Mouse (Mus musculus): Measurements from ENCODE around the gene Clec2h. TPM values are rescaled to one million over a fixed set of nuclear protein-coding genes. Genes with fewer than 3 reads are reported as not detected.
A peak's percentile ranks its signal among the peaks of the same experiment; 100 is the strongest.
"Not testable (repeated sequence)": the region's sequence is repeated elsewhere in the genome, so short reads cannot be mapped to it uniquely, and the experiment has no call there.

Clec2h gene
- not detected in 2 replicates for polyA plus RNA-seq (2016; fragmentation: Nextera tagmentation; extraction: Ambion mirVana)

DNA sequence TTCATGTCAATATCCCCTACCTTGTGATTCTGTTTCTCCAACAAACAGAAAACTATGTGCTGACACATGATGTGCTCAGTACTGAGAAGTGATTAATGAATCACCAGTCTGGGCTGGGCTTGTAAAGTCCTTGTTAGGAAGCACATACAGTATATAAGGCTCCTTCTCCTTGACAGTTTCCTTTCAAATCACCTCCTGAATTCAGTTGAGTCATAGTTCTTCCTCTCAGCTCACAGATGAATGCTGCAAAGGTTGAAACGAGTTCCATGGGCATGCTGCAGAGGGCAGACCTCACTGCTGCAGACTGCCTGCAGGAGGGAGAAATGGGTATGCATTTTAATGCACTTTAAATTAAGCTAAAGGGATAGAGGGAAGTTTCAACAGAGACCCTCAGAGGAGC is at the start of gene Clec2h:
Gene Clec2h (plus strand): TSS at position 180 of the 400 bp plus-strand sequence.
- Histone ChIP-seq H3K4me1 (no peaks in the 10 kb centered on the region), H3K4me3 (no peak within 1 kb of the TSS), H3K4me2 (replicated peaks) (no peak within 1 kb of the TSS), H3K36me3 (no peaks in the 10 kb centered on the region), H3K9ac (no peak within 1 kb of the TSS), H3K27ac (no peak within 1 kb of the TSS), H3K9me3 (no peaks in the 10 kb centered on the region), H3K27me3 (replicated peaks) (no peaks in the 10 kb centered on the region)
- no peak for ATAC-seq (ENCODE audit: low FRiP score, low read depth)
- WGBS = 16% methylated on average over 1 of the region's 1 CpGs

GRCm38 (mm10) chr6:128622733-128623132 is 39.5 kb upstream of the Clec2h start:
- H3K9ac ChIP-seq = no peak overlapping the region
- no peak overlapping the region for H3K27ac ChIP-seq
- 65% methylated on average over 2 of the region's 2 CpGs for WGBS
- no peaks in the 10 kb centered on the region for H3K9me3 ChIP-seq
- ATAC-seq (ENCODE audit: low FRiP score, low read depth) = no peak
- no peak overlapping the region for H3K4me2 ChIP-seq (replicated peaks)
- H3K4me3 ChIP-seq = no peak overlapping the region
- no peaks in the 10 kb centered on the region for H3K4me1 ChIP-seq
- H3K27me3 ChIP-seq (replicated peaks) = no peaks in the 10 kb centered on the region
- no peaks in the 10 kb centered on the region for H3K36me3 ChIP-seq

- H3K9ac ChIP-seq; H3K4me1 ChIP-seq; H3K4me3 ChIP-seq; H3K27me3 ChIP-seq (replicated peaks); H3K9me3 ChIP-seq; H3K27ac ChIP-seq; ATAC-seq (ENCODE audit: low FRiP score, low read depth); H3K36me3 ChIP-seq; H3K4me2 ChIP-seq (replicated peaks): not testable (repeated sequence)
- 96% methylated on average over 5 of the region's 5 CpGs for WGBS
Observed at GRCm38 (mm10) chr6:128623433-128623832, 38.8 kb upstream of the Clec2h start, which contains the start of gene Klrb1a. Klrb1a (minus strand) TSS chr6:128623533.

DNA sequence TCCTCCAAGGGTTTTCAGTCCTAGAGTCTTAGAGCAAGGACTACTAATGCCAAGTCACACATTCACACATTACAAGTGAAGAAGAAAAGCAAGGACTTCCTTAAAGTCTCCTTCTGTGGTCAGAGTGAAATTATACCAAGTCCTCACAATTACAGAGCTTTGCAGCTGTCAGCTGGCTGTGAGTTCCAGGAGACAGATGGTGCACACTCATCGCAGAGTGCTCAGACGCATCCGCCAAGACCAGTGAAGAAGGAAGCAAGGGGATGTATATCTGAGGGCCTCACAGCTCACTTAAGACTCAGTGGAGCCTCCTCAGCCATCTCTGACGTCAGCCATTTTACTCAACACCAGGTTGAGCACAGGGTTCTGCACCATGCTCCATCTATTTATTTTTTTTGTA is 37.8 kb upstream of the Clec2h start:
- no peak overlapping the region for H3K9ac ChIP-seq
- no peak for ATAC-seq (ENCODE audit: low FRiP score, low read depth)
- H3K27ac ChIP-seq = no peak overlapping the region
- H3K27me3 ChIP-seq (replicated peaks) = no peaks in the 10 kb centered on the region
- H3K4me2 ChIP-seq (replicated peaks) = no peak overlapping the region
- no peaks in the 10 kb centered on the region for H3K4me1 ChIP-seq
- no peaks in the 10 kb centered on the region for H3K9me3 ChIP-seq
- no peak overlapping the region for H3K4me3 ChIP-seq
- 90% methylated on average over 4 of the region's 4 CpGs for WGBS
- H3K36me3 ChIP-seq = no peaks in the 10 kb centered on the region

DNA sequence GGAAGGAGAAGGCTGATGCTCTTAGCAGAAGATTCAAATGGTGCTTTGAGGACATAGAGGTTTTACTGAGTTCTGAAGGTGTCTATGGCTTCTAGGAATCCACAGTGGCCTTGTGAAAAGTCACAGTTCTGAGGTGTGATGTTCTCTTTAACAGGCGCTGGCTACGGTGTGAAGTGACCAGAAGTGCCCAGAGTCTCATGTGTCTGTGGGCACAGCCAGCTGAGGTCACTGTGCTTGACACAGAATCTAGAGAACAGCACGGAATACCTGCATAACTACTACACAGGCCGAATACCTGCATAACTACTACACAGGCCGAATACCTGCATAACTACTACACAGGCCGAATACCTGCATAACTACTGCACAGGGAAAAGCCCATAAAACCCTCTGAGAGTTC is 36.9 kb upstream of the Clec2h start:
- 91% methylated on average over 6 of the region's 6 CpGs for WGBS
- H3K4me3 ChIP-seq; H3K4me1 ChIP-seq; ATAC-seq (ENCODE audit: low FRiP score, low read depth); H3K27me3 ChIP-seq (replicated peaks); H3K9ac ChIP-seq; H3K9me3 ChIP-seq; H3K4me2 ChIP-seq (replicated peaks); H3K27ac ChIP-seq; H3K36me3 ChIP-seq: not testable (repeated sequence)

GRCm38 (mm10) chr6:128629771-128630739 is 32.1 kb upstream of the Clec2h start:
- not testable (repeated sequence) for H3K9me3 ChIP-seq; H3K4me3 ChIP-seq; H3K4me2 ChIP-seq (replicated peaks); H3K4me1 ChIP-seq; H3K36me3 ChIP-seq; H3K9ac ChIP-seq; H3K27me3 ChIP-seq (replicated peaks); H3K27ac ChIP-seq
- ATAC-seq (ENCODE audit: low FRiP score, low read depth) = peak; percentile 90
- WGBS = 56% methylated on average over 13 of the region's 13 CpGs

DNA sequence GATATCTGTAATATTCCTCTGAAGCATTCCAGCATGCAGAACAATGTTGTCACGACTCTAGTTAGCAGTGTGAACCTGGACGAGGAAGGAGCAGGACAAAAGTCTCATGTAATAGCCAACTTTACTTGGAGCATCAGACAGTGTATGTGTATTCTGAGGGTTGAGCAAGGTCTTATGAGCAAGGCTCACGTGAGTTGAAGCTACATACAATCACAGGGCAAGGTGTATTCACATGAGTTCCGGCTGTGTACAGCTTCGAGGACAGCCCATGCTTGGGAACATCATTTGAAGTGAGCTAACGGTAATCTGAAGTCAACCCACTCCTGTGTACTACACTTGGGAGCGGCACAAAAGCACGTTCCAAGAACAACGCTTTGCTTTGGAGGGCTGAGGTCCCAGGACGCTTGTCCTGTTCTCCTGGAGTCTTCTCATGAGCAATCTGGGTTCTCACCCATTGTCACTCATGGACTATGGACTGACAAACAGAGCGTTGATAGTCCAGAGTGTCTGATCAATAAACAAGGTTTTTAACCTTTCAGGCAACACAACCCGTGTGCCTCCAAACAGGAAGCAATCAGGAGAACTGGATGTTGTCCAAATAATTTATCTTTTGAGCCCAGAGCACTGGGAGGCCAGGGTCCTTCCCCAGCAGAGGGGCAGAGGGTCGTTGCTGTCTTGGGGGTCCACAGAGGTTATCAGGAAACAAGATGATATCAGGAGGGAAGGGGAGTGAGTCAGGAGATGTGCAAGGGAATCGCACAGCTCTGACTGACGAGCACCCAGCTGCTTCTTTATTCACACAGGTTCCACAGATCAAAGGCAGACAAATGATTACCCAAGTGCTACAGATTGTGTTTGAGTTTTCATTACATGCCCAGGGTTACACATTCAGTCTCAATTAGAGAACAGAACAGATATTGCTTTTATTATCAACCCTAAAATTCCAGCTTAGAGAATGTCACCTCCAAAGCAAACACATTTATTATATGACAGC is 31.0 kb upstream of the Clec2h start:
- not testable (repeated sequence) for H3K27me3 ChIP-seq (replicated peaks); H3K9ac ChIP-seq; H3K4me1 ChIP-seq; H3K4me2 ChIP-seq (replicated peaks); H3K9me3 ChIP-seq; H3K4me3 ChIP-seq; ATAC-seq (ENCODE audit: low FRiP score, low read depth); H3K27ac ChIP-seq; H3K36me3 ChIP-seq
- WGBS = 85% methylated on average over 15 of the region's 15 CpGs

- WGBS = 88% methylated on average over 1 of the region's 1 CpGs
- no peak for ATAC-seq (ENCODE audit: low FRiP score, low read depth)
- H3K27me3 ChIP-seq (replicated peaks) = no peaks in the 10 kb centered on the region
Observed at GRCm38 (mm10) chr6:128640673-128641072, 21.5 kb upstream of the Clec2h start.

GRCm38 (mm10) chr6:128641116-128641716 is 21.0 kb upstream of the Clec2h start:
- Histone ChIP-seq H3K9ac (no peak overlapping the region), H3K9me3 (no peaks in the 10 kb centered on the region), H3K4me3 (no peak overlapping the region), H3K27ac (no peak overlapping the region), H3K4me1 (no peaks in the 10 kb centered on the region), H3K36me3 (no peaks in the 10 kb centered on the region), H3K27me3 (replicated peaks) (no peaks in the 10 kb centered on the region), H3K4me2 (replicated peaks) (no peak overlapping the region)
- 85% methylated on average over 2 of the region's 2 CpGs for WGBS
- no peak for ATAC-seq (ENCODE audit: low FRiP score, low read depth)

More at GRCm38 (mm10) chr6:128640673-128641072, 21.5 kb upstream of the Clec2h start:
- Histone ChIP-seq H3K4me3 (no peak overlapping the region), H3K36me3 (no peaks in the 10 kb centered on the region), H3K27ac (no peak overlapping the region), H3K9ac (no peak overlapping the region), H3K4me1 (no peaks in the 10 kb centered on the region), H3K4me2 (replicated peaks) (no peak overlapping the region), H3K9me3 (no peaks in the 10 kb centered on the region)

DNA sequence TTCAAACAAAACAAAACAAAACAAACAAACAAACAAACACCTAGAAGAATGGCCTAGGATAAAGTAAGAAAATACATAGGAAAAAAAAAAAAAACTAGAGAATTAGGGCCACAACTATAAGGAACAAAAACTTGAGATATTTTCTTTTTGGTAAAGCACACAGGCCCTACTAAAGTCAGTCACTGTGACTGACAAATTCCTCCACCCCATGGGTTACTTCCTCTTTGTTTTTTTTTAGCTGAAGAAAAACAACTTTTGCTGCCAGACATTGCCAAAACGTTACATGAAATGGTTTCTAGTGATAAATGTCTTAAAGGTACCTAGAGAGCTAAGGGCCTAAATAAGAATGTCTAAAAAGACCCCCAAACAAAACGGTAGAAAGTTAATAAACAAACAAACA is 18.2 kb upstream of the Clec2h start:
- no peak overlapping the region for H3K9ac ChIP-seq
- WGBS = 63% methylated on average over 2 of the region's 2 CpGs
- H3K36me3 ChIP-seq = no peaks in the 10 kb centered on the region

DNA sequence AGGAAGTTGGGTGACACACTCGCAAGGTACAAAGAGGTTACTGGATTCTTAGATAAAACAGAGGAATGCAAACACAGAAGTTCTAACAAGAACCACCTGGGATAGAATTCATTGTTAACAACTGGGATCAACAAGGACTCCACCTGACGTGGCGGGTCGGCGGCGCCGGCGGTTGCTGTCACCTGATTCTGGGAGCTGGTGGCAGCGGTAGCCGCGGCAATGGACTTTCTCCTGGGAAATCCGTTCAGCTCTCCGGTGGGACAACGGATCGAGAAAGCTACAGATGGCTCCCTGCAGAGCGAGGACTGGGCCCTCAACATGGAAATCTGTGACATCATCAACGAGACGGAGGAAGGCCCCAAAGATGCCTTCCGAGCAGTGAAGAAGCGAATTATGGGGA is 17.5 kb upstream of the Clec2h start:
- not testable (repeated sequence) for ATAC-seq (ENCODE audit: low FRiP score, low read depth); H3K4me3 ChIP-seq; H3K9me3 ChIP-seq; H3K27me3 ChIP-seq (replicated peaks); H3K27ac ChIP-seq; H3K4me2 ChIP-seq (replicated peaks); H3K36me3 ChIP-seq; H3K4me1 ChIP-seq; H3K9ac ChIP-seq
- WGBS = 95% methylated on average over 20 of the region's 20 CpGs

More for the DNA sequence above, 18.2 kb upstream of the Clec2h start:
- no peak overlapping the region for H3K4me2 ChIP-seq (replicated peaks)
- no peak overlapping the region for H3K4me3 ChIP-seq
- no peaks in the 10 kb centered on the region for H3K9me3 ChIP-seq
- no peak for ATAC-seq (ENCODE audit: low FRiP score, low read depth)
- H3K4me1 ChIP-seq = no peaks in the 10 kb centered on the region
- no peaks in the 10 kb centered on the region for H3K27me3 ChIP-seq (replicated peaks)
- no peak overlapping the region for H3K27ac ChIP-seq

- H3K9me3 ChIP-seq; H3K4me3 ChIP-seq; H3K27me3 ChIP-seq (replicated peaks); H3K36me3 ChIP-seq; ATAC-seq (ENCODE audit: low FRiP score, low read depth); H3K9ac ChIP-seq; H3K27ac ChIP-seq; H3K4me2 ChIP-seq (replicated peaks); H3K4me1 ChIP-seq: not testable (repeated sequence)
- 93% methylated on average over 12 of the region's 12 CpGs for WGBS
Observed at GRCm38 (mm10) chr6:128645708-128646107, 16.5 kb upstream of the Clec2h start.
